Mouse (Mus musculus): Measurements from ENCODE around the gene Fanca. TPM values are rescaled to one million over a fixed set of nuclear protein-coding genes. Genes with fewer than 3 reads are reported as not detected.

The Fanca gene
- 39.2 and 50.7 TPM in 2 replicates for total RNA-seq (2012; rRNA removed)
- total RNA-seq (2014; rRNA removed), result 21.9 and 26.7 TPM in 2 replicates
- polyA plus RNA-seq (2012; ENCODE audit: insufficient read length, low read depth), result 57.8 and 60.6 TPM in 2 replicates

GRCm38 (mm10) chr8:123318467-123318911 is at the start of gene Fanca:
TSS of gene Fanca (minus strand) at chr8:123318576.
- Histone ChIP-seq H3K27ac (ENCODE audit: insufficient read depth, low read depth) (no peak within 1 kb of the TSS; the same call in 1 of the 2 replicates), H3K36me3 (replicated peaks in 1 of 2; ENCODE audit: control insufficient read depth in 1 of 2, insufficient read depth in 1 of 2, low read length in 1 of 2) (peaks cover 0 to 16% of the 10 kb centered on the region in 2 experiments), H3K27me3 (replicated peaks) (peaks cover 4% of the 10 kb centered on the region), H3K9me3 (replicated peaks; ENCODE audit: low read length) (no peaks in the 10 kb centered on the region), H3K9ac (ENCODE audit: insufficient read depth, low read depth) (peak within 1 kb of the TSS; percentile 53), H3K4me2 (ENCODE audit: insufficient read depth, low read depth, poor library complexity, severe bottlenecking) (peak within 1 kb of the TSS; percentile 86), H3K4me3 (replicated peaks in 1 of 3; ENCODE audit: low read depth in 2 of 3, low read length in 2 of 3, poor library complexity in 1 of 3) (peak within 1 kb of the TSS; percentile 63 to 69 (median 69)), H3K4me1 (ENCODE audit: control insufficient read depth in 1 of 2, insufficient read depth in 2 of 2) (peaks cover 4 to 17% of the 10 kb centered on the region in 2 experiments; a peak in 2 of 4 replicates), H3K79me2 (replicated peaks; ENCODE audit: control insufficient read depth, extremely low read depth, insufficient read depth, poor library complexity, severe bottlenecking) (0 out of 2 replicates have a peak, but pooled peaks cover 5% of the 10 kb centered on the region)
- TF ChIP-seq IRF4 (IDR thresholded peaks at IDR 0.05; ENCODE audit: low read depth, low read length) (no peak), SIN3A (IDR thresholded peaks at IDR 0.05; ENCODE audit: low read length) (peak; percentile 79; the same call in 1 of the 2 replicates), RAD21 (IDR thresholded peaks at IDR 0.05; ENCODE audit: low read depth, low read length) (no peak), KAT2A (IDR thresholded peaks at IDR 0.05; ENCODE audit: insufficient replicate concordance, low read length) (no peak), HCFC1 (IDR thresholded peaks at IDR 0.05; ENCODE audit: low read depth, low read length) (peak; percentile 46), MEF2A (IDR thresholded peaks at IDR 0.05; ENCODE audit: borderline replicate concordance, low read depth, low read length) (no peak), ZNF384 (IDR thresholded peaks at IDR 0.05; ENCODE audit: low read depth, low read length) (0 out of 2 replicates have a peak, but pooled peaks have one; percentile 44), POLR2AphosphoS2 (IDR thresholded peaks at IDR 0.05; ENCODE audit: low read depth, low read length) (peak; percentile 77; the same call in 1 of the 2 replicates), CHD1 (IDR thresholded peaks at IDR 0.05; ENCODE audit: low read depth, low read length) (peak; percentile 64; the same call in 1 of the 2 replicates), ELF1 (IDR thresholded peaks at IDR 0.05; ENCODE audit: low read depth, low read length) (peak; percentile 52; the same call in 1 of the 2 replicates), SMC3 (IDR thresholded peaks at IDR 0.05; ENCODE audit: low read depth, low read length) (no peak), RCOR1 (conservative IDR thresholded peaks at IDR 0.05; ENCODE audit: low read depth, low read length) (no peak), ZKSCAN1 (IDR thresholded peaks at IDR 0.05; ENCODE audit: borderline replicate concordance, low read depth, low read length) (no peak), JUN (IDR thresholded peaks at IDR 0.05; ENCODE audit: insufficient read depth, low read depth, low read length) (no peak), MAZ (IDR thresholded peaks at IDR 0.05; ENCODE audit: low read depth, low read length) (no peak), TCF12 (IDR thresholded peaks at IDR 0.05; ENCODE audit: low read depth, low read length) (peak; percentile 76), USF2 (conservative IDR thresholded peaks at IDR 0.05; ENCODE audit: low read depth, low read length) (peak; percentile 71), CTCF (conservative IDR thresholded peaks at IDR 0.05 in 1 of 2, IDR thresholded peaks at IDR 0.05 in 1 of 2; ENCODE audit: low read depth in 2 of 2, low read length in 2 of 2) (peak in 1 of 2 experiments; percentile 34; a peak in 1 of 4 replicates), UBTF (IDR thresholded peaks at IDR 0.05; ENCODE audit: low read depth, low read length) (no peak), NRF1 (IDR thresholded peaks at IDR 0.05; ENCODE audit: low read depth, low read length) (peak; percentile 53; the same call in 1 of the 2 replicates), JUND (conservative IDR thresholded peaks at IDR 0.05; ENCODE audit: low read depth, low read length) (no peak), MAX (IDR thresholded peaks at IDR 0.05; ENCODE audit: low read length) (peak; percentile 70), USF1 (IDR thresholded peaks at IDR 0.05; ENCODE audit: low read depth, low read length) (peak; percentile 74), ZC3H11A (IDR thresholded peaks at IDR 0.05; ENCODE audit: low read depth, low read length) (no peak), CHD2 (IDR thresholded peaks at IDR 0.05; ENCODE audit: low read length) (no peak), TBP (conservative IDR thresholded peaks at IDR 0.05; ENCODE audit: low read depth, low read length) (peak; percentile 64), E2F4 (IDR thresholded peaks at IDR 0.05; ENCODE audit: insufficient replicate concordance, low read depth, low read length) (peak; percentile 87; the same call in 1 of the 2 replicates), EP300 (IDR thresholded peaks at IDR 0.05; ENCODE audit: low read length) (no peak), BHLHE40 (IDR thresholded peaks at IDR 0.05; ENCODE audit: low read depth, low read length) (peak; percentile 60), POLR2A (IDR thresholded peaks at IDR 0.05; ENCODE audit: low read depth, low read length) (peak; percentile 96), GABPA (IDR thresholded peaks at IDR 0.05; ENCODE audit: insufficient replicate concordance, low read depth, low read length) (no peak), ETS1 (conservative IDR thresholded peaks at IDR 0.05; ENCODE audit: low read depth, low read length) (no peak), MXI1 (IDR thresholded peaks at IDR 0.05; ENCODE audit: low read depth, low read length) (peak; percentile 57; the same call in 1 of the 2 replicates), MYC (IDR thresholded peaks at IDR 0.05; ENCODE audit: low read depth, low read length) (no peak), PAX5 (IDR thresholded peaks at IDR 0.05; ENCODE audit: low read length) (no peak), NELFE (IDR thresholded peaks at IDR 0.05; ENCODE audit: low read depth, low read length) (peak; percentile 94), ZMIZ1 (IDR thresholded peaks at IDR 0.05; ENCODE audit: low read depth, low read length) (peak; percentile 92), MAFK (IDR thresholded peaks at IDR 0.05; ENCODE audit: insufficient replicate concordance, low read length) (no peak)
- dilution Hi-C loops (cut with MboI; ENCODE audit: extremely low pct_ligation_motif_present, extremely low pct_unique_long_range_greater_than_20kb, low sequenced_read_pairs), result no loop called here
- peak; percentile 97 for DNase-seq (ENCODE audit: extremely low read depth)
- in situ Hi-C loops (cut with MboI; ENCODE audit: low pct_ligation_motif_present, low pct_unique_long_range_greater_than_20kb, low sequenced_read_pairs), result no loop called here
